Mouse (Mus musculus) cerebellum, postnatal 4 days (tissue): ENCODE measurements around the gene Ybx3.

Source experiments
- DNase-seq, 2 experiments: peaks; one replicate each; pipeline ENCODE4 v3.0.0; 2022; ENCODE audit warnings: low spot score in 2 of 2, mixed read lengths in 1 of 2

Ybx3 gene

GRCm38 (mm10) chr6:131383713-131384330 lies 4.5 kb downstream of the Ybx3 start:
- no peak for DNase-seq

- peak in 1 of 2 experiments; percentile 18 for DNase-seq
These were observed 5.3 kb downstream of the Ybx3 start for GRCm38 (mm10) chr6:131382984-131383337.

- peak in 1 of 2 experiments; percentile 17 for DNase-seq
These were observed 5.9 kb downstream of the Ybx3 start for GRCm38 (mm10) chr6:131382232-131382983.

- no peak for DNase-seq
These were observed 9.3 kb downstream of the Ybx3 start for GRCm38 (mm10) chr6:131378858-131379428.

GRCm38 (mm10) chr6:131377378-131377777 lies 10.9 kb downstream of the Ybx3 start:
- no peak for DNase-seq

- no peak for DNase-seq
These were observed 13.5 kb downstream of the Ybx3 start for GRCm38 (mm10) chr6:131374594-131375340.

GRCm38 (mm10) chr6:131373160-131373559 lies 15.1 kb downstream of the Ybx3 start:
- no peak for DNase-seq

- no peak for DNase-seq
These were observed 17.5 kb downstream of the Ybx3 start for GRCm38 (mm10) chr6:131370767-131371166.

GRCm38 (mm10) chr6:131369866-131370616 lies 18.2 kb downstream of the Ybx3 start:
- no peak for DNase-seq

GRCm38 (mm10) chr6:131367101-131367500 lies 21.2 kb downstream of the Ybx3 start:
- no peak for DNase-seq

- DNase-seq, result no peak
These were observed 23.9 kb downstream of the Ybx3 start for GRCm38 (mm10) chr6:131364353-131364752.

GRCm38 (mm10) chr6:131362987-131363765 lies 25.1 kb downstream of the Ybx3 start:
- DNase-seq, result no peak

- no peak for DNase-seq
These were observed 27.6 kb downstream of the Ybx3 start for GRCm38 (mm10) chr6:131360693-131361092.

- DNase-seq, result no peak
These were observed 28.7 kb downstream of the Ybx3 start for GRCm38 (mm10) chr6:131359543-131359942.

GRCm38 (mm10) chr6:131354913-131355312 lies 33.4 kb downstream of the Ybx3 start:
- no peak for DNase-seq

GRCm38 (mm10) chr6:131353352-131353919 lies 34.8 kb downstream of the Ybx3 start, which contains the start of gene Styk1:
Gene Styk1 (minus strand): TSS chr6:131353597.
- DNase-seq, result peak; percentile 61 to 76

- DNase-seq, result no peak
These were observed 41.2 kb downstream of the Ybx3 start for GRCm38 (mm10) chr6:131347026-131347425.

- no peak for DNase-seq
These were observed 43.9 kb downstream of the Ybx3 start for GRCm38 (mm10) chr6:131344346-131344745.

- DNase-seq, result no peak
These were observed 48.2 kb downstream of the Ybx3 start for GRCm38 (mm10) chr6:131340082-131340481.

GRCm38 (mm10) chr6:131339309-131339708 lies 49.0 kb downstream of the Ybx3 start:
- no peak for DNase-seq
